Comparison of ENCODE assay signal across 8 mouse cellular contexts in genomic region chrX:99853261-99853741, GRCm38 (mm10). TPM values are rescaled to one million over a fixed set of nuclear protein-coding genes. Genes with fewer than 3 reads are reported as not detected.
DNase-seq lines count a peak whose midpoint lies in the region; ATAC-seq and TF ChIP-seq lines count a peak whose summit lies in the region.

No protein-coding gene starts in this region.

- H3K9me3 ChIP-seq in CH12.LX (replicated peaks; ENCODE audit: low read length) = no peaks in the 10 kb centered on the region
- H3K9me3 ChIP-seq in forebrain, embryonic 12.5 days = no peaks in the 10 kb centered on the region

- H3K27me3 ChIP-seq in CH12.LX (replicated peaks) = no peaks in the 10 kb centered on the region
- H3K27me3 ChIP-seq in forebrain, embryonic 12.5 days = peaks cover 41% of the 10 kb centered on the region

- in situ Hi-C loops in CH12.LX (cut with MboI; ENCODE audit: low pct_ligation_motif_present, low pct_unique_long_range_greater_than_20kb, low sequenced_read_pairs) = no loop called here

- ATAC-seq in forebrain, embryonic 12.5 days (ENCODE audit: low FRiP score) = peak; percentile 88

- intact Hi-C loops in heart, postnatal 10 days (cut with DNase I) = loop anchor here (1.0 to 10.0 kb wide), 4 partner anchors 124 to 848 kb away; partner anchors contain the start of gene Stard8

- DNase-seq in CH12.LX (ENCODE audit: extremely low read depth) = peak; percentile 52
- DNase-seq in brain, adult 2 months (ENCODE audit: low read depth, low spot score) = peak; percentile 32
- DNase-seq in heart, postnatal 10 days = peak; percentile 74 to 80
- DNase-seq in kidney, postnatal 36 days = peak; percentile 66 to 84
- peak; percentile 67 for DNase-seq in lung, adult 2 months
- DNase-seq in thymus, postnatal 0 days (ENCODE audit: low spot score) = peak; percentile 18

- dilution Hi-C loops in CH12.LX (cut with MboI; ENCODE audit: extremely low pct_ligation_motif_present, extremely low pct_unique_long_range_greater_than_20kb, low sequenced_read_pairs) = no loop called here

- no peaks in the 10 kb centered on the region for H3K4me1 ChIP-seq in CH12.LX (ENCODE audit: control insufficient read depth in 1 of 2, insufficient read depth in 2 of 2)
- no peaks in the 10 kb centered on the region for H3K4me1 ChIP-seq in forebrain, embryonic 12.5 days
- H3K4me1 ChIP-seq in lung, adult 2 months (ENCODE audit: control insufficient read depth, insufficient read depth, low read length) = no peaks in the 10 kb centered on the region
- H3K4me1 ChIP-seq in olfactory bulb, adult 2 months (ENCODE audit: control insufficient read depth, insufficient read depth, low read length) = peaks cover 7% of the 10 kb centered on the region

- peak in 1 of 2 experiments; percentile 70; a peak in 2 of 4 replicates for TF ChIP-seq CTCF in CH12.LX (conservative IDR thresholded peaks at IDR 0.05 in 1 of 2, IDR thresholded peaks at IDR 0.05 in 1 of 2; ENCODE audit: low read depth in 2 of 2, low read length in 2 of 2)
- 0 out of 2 replicates have a peak, but pooled peaks have one; percentile 14 for TF ChIP-seq CTCF in lung, adult 2 months (IDR thresholded peaks at IDR 0.05; ENCODE audit: insufficient read depth, low read length)
- TF ChIP-seq CTCF in olfactory bulb, adult 2 months (IDR thresholded peaks at IDR 0.05; ENCODE audit: insufficient read depth, low read depth, low read length) = peak; percentile 63; the same call in 1 of the 2 replicates

- no peaks in the 10 kb centered on the region for H3K79me2 ChIP-seq in CH12.LX (replicated peaks; ENCODE audit: control insufficient read depth, extremely low read depth, insufficient read depth, poor library complexity, severe bottlenecking)

- peak overlapping the region in 2 of 3 experiments; percentile 36 to 48 for H3K4me3 ChIP-seq in CH12.LX (replicated peaks in 1 of 3; ENCODE audit: low read depth in 2 of 3, low read length in 2 of 3, poor library complexity in 1 of 3)
- peak overlapping the region; percentile 37 for H3K4me3 ChIP-seq in forebrain, embryonic 12.5 days (replicated peaks)
- H3K4me3 ChIP-seq in lung, adult 2 months (replicated peaks; ENCODE audit: extremely low read depth, low read depth, low read length) = peak overlapping the region; percentile 58
- H3K4me3 ChIP-seq in olfactory bulb, adult 2 months (ENCODE audit: insufficient read depth, low read depth, low read length) = peak overlapping the region; percentile 48

- H3K36me3 ChIP-seq in CH12.LX (replicated peaks in 1 of 2; ENCODE audit: control insufficient read depth in 1 of 2, insufficient read depth in 1 of 2, low read length in 1 of 2) = no peaks in the 10 kb centered on the region
- no peaks in the 10 kb centered on the region for H3K36me3 ChIP-seq in forebrain, embryonic 12.5 days (replicated peaks)

- H3K27ac ChIP-seq in CH12.LX (ENCODE audit: insufficient read depth, low read depth) = no peak overlapping the region
- H3K27ac ChIP-seq in forebrain, embryonic 12.5 days = no peak overlapping the region
- no peak overlapping the region for H3K27ac ChIP-seq in olfactory bulb, adult 2 months (ENCODE audit: insufficient read depth, low read depth, low read length)

- H3K4me2 ChIP-seq in CH12.LX (ENCODE audit: insufficient read depth, low read depth, poor library complexity, severe bottlenecking) = 0 out of 2 replicates have a peak overlapping the region, but pooled peaks have one; percentile 12
- peak overlapping the region; percentile 52 for H3K4me2 ChIP-seq in forebrain, embryonic 12.5 days

- no peak for TF ChIP-seq POLR2A in CH12.LX (IDR thresholded peaks at IDR 0.05; ENCODE audit: low read depth, low read length)
- TF ChIP-seq POLR2A in lung, adult 2 months (IDR thresholded peaks at IDR 0.05; ENCODE audit: borderline replicate concordance, extremely low read depth, low read depth, low read length) = no peak
- no peak for TF ChIP-seq POLR2A in olfactory bulb, adult 2 months (IDR thresholded peaks at IDR 0.05; ENCODE audit: insufficient read depth, low read depth, low read length)

- WGBS in forebrain, embryonic 12.5 days = 30% methylated on average over 35 of the region's 35 CpGs
- 23% methylated on average over 35 of the region's 35 CpGs for WGBS in lung, adult 2 months
- WGBS in olfactory bulb, adult 2 months = 17% methylated on average over 35 of the region's 35 CpGs

- TF ChIP-seq EP300 in CH12.LX (IDR thresholded peaks at IDR 0.05; ENCODE audit: low read length) = no peak

- TF ChIP-seq RAD21 in CH12.LX (IDR thresholded peaks at IDR 0.05; ENCODE audit: low read depth, low read length) = peak; percentile 59

- H3K9ac ChIP-seq in CH12.LX (ENCODE audit: insufficient read depth, low read depth) = peak overlapping the region; percentile 12; the same call in 1 of the 2 replicates
- peak overlapping the region; percentile 55 for H3K9ac ChIP-seq in forebrain, embryonic 12.5 days

TF ChIP-seq in CH12.LX, 34 proteins besides CTCF, POLR2A, EP300 and RAD21:
- no peak for TF ChIP-seq USF1 (IDR thresholded peaks at IDR 0.05; ENCODE audit: low read depth, low read length)
- TF ChIP-seq ZC3H11A (IDR thresholded peaks at IDR 0.05; ENCODE audit: low read depth, low read length) = no peak
- peak; percentile 61; the same call in 1 of the 2 replicates for TF ChIP-seq ELF1 (IDR thresholded peaks at IDR 0.05; ENCODE audit: low read depth, low read length)
- 0 out of 2 replicates have a peak, but pooled peaks have one; percentile 8 for TF ChIP-seq IRF4 (IDR thresholded peaks at IDR 0.05; ENCODE audit: low read depth, low read length)
- TF ChIP-seq NRF1 (IDR thresholded peaks at IDR 0.05; ENCODE audit: low read depth, low read length) = peak; percentile 35
- TF ChIP-seq SMC3 (IDR thresholded peaks at IDR 0.05; ENCODE audit: low read depth, low read length) = peak; percentile 40
TF ChIP-seq in CH12.LX: peak in this region for 4.

RNA-seq across cellular contexts. Expression of gene Tmem28, which starts 32.5 kb away (rescaled TPM):
- total RNA-seq in CH12.LX (2012; rRNA removed) (not detected in 2 replicates), CH12.LX (2014; rRNA removed) (not detected in 2 replicates)
- not detected in 2 replicates for polyA plus RNA-seq in CH12.LX (2012; ENCODE audit: insufficient read length, low read depth)
- polyA plus RNA-seq in forebrain, embryonic 12.5 days (2016; fragmentation: Nextera tagmentation; extraction: Ambion mirVana) = 1.0 and 1.1 TPM in 2 replicates
- total RNA-seq in heart, postnatal 10 days (2021) = not detected
- polyA plus RNA-seq in lung, adult 2 months (2012; rRNA removed) = 2.2 and 3.4 TPM in 2 replicates
- polyA plus RNA-seq in olfactory bulb, adult 2 months (2012; ENCODE audit: insufficient read depth, insufficient read length, low replicate concordance, missing spikeins) = not detected in 2 replicates
- not detected in 2 replicates for polyA plus RNA-seq in thymus, postnatal 0 days (2015; fragmentation: Nextera tagmentation; extraction: Ambion mirVana)

Comparison
In these comparisons a context has a peak if more than half of its experiments do, and no peak if none do; other contexts are left out.
1. DNase-seq: peak in every context shown above with its lines; median percentile 77 in heart, postnatal 10 days; 75 in kidney, postnatal 36 days; 67 in lung, adult 2 months; 52 in CH12.LX; 32 in brain, adult 2 months; 18 in thymus, postnatal 0 days.